Mouse (Mus musculus) hindlimb bud, embryonic 11.5 days (tissue): ENCODE results near the gene Cfap99.
A peak's percentile ranks its signal among the peaks of the same experiment; 100 is the strongest.

ENCODE experiments used
- DNase-seq: peaks from one replicate; pipeline ENCODE4 v3.0.0-alpha.2; 2012; ENCODE audit warnings: low read depth, low spot score; ENCODE audit errors: extremely low spot score

Cfap99 gene

GRCm38 (mm10) chr5:34288154-34288716 lies at the start of gene Cfap99, which contains the start of gene Zfyve28:
Gene Cfap99 (plus strand): TSS chr5:34288600.
Gene Zfyve28 (minus strand): TSS chr5:34288449.
- DNase-seq, result peak; percentile 37

GRCm38 (mm10) chr5:34242224-34242963 lies 46.0 kb upstream of the Cfap99 start:
- no peak for DNase-seq

- no peak for DNase-seq
Measured at GRCm38 (mm10) chr5:34243062-34243461, 45.3 kb upstream of the Cfap99 start.

GRCm38 (mm10) chr5:34246443-34246842 lies 42.0 kb upstream of the Cfap99 start:
- no peak for DNase-seq

GRCm38 (mm10) chr5:34249132-34249531 lies 39.3 kb upstream of the Cfap99 start:
- no peak for DNase-seq

- DNase-seq, result no peak
Measured at GRCm38 (mm10) chr5:34250090-34250489, 38.3 kb upstream of the Cfap99 start.

GRCm38 (mm10) chr5:34251794-34252193 lies 36.6 kb upstream of the Cfap99 start:
- DNase-seq, result no peak

- no peak for DNase-seq
Measured at GRCm38 (mm10) chr5:34252307-34252966, 36.0 kb upstream of the Cfap99 start.

- no peak for DNase-seq
Measured at GRCm38 (mm10) chr5:34252967-34253519, 35.4 kb upstream of the Cfap99 start.

GRCm38 (mm10) chr5:34254309-34254708 lies 34.1 kb upstream of the Cfap99 start:
- no peak for DNase-seq

- DNase-seq, result no peak
Measured at GRCm38 (mm10) chr5:34255189-34255588, 33.2 kb upstream of the Cfap99 start.

- DNase-seq, result no peak
Measured at GRCm38 (mm10) chr5:34259172-34259816, 29.1 kb upstream of the Cfap99 start.

- DNase-seq, result no peak
Measured at GRCm38 (mm10) chr5:34266065-34266464, 22.3 kb upstream of the Cfap99 start.

GRCm38 (mm10) chr5:34269197-34269920 lies 19.0 kb upstream of the Cfap99 start:
- no peak for DNase-seq

- no peak for DNase-seq
Measured at GRCm38 (mm10) chr5:34269921-34270465, 18.4 kb upstream of the Cfap99 start.

- no peak for DNase-seq
Measured at GRCm38 (mm10) chr5:34271743-34272142, 16.7 kb upstream of the Cfap99 start.

- DNase-seq, result no peak
Measured at GRCm38 (mm10) chr5:34273251-34273681, 15.1 kb upstream of the Cfap99 start.

GRCm38 (mm10) chr5:34274268-34274667 lies 14.1 kb upstream of the Cfap99 start:
- DNase-seq, result no peak

GRCm38 (mm10) chr5:34274676-34275293 lies 13.6 kb upstream of the Cfap99 start:
- DNase-seq, result no peak

- no peak for DNase-seq
Measured at GRCm38 (mm10) chr5:34276191-34276590, 12.2 kb upstream of the Cfap99 start.
